ENCODE assay signal across 8 mouse cellular contexts in genomic region chr10:120124801-120125464, GRCm38 (mm10). TPM values are rescaled to one million over a fixed set of nuclear protein-coding genes. Genes with fewer than 3 reads are reported as not detected.
DNase-seq lines count a peak whose midpoint lies in the region; ATAC-seq and TF ChIP-seq lines count a peak whose summit lies in the region.

No protein-coding gene starts in this region.

- H3K4me3 ChIP-seq in midbrain, embryonic 10.5 days, result no peak overlapping the region
- no peak overlapping the region for H3K4me3 ChIP-seq in midbrain, embryonic 16.5 days (ENCODE audit: low read depth, low read length)
- no peak overlapping the region for H3K4me3 ChIP-seq in limb, embryonic 11.5 days (ENCODE audit: low read depth, low read length)
- no peak overlapping the region for H3K4me3 ChIP-seq in testis, adult 2 months (ENCODE audit: control insufficient read depth, low read depth, low read length)

- no peak for TF ChIP-seq POLR2A in testis, adult 2 months (IDR thresholded peaks at IDR 0.05; ENCODE audit: control insufficient read depth, low read depth, low read length)

- no peaks in the 10 kb centered on the region for H3K9me3 ChIP-seq in midbrain, embryonic 10.5 days (replicated peaks)
- no peaks in the 10 kb centered on the region for H3K9me3 ChIP-seq in midbrain, embryonic 16.5 days (replicated peaks; ENCODE audit: control insufficient read depth, low read length, poor library complexity, severe bottlenecking)
- no peaks in the 10 kb centered on the region for H3K9me3 ChIP-seq in limb, embryonic 11.5 days (ENCODE audit: control insufficient read depth, low read length)

- H3K36me3 ChIP-seq in midbrain, embryonic 10.5 days, result no peaks in the 10 kb centered on the region
- H3K36me3 ChIP-seq in midbrain, embryonic 16.5 days (ENCODE audit: control insufficient read depth, insufficient read depth, low read length), result no peaks in the 10 kb centered on the region
- no peaks in the 10 kb centered on the region for H3K36me3 ChIP-seq in limb, embryonic 11.5 days (ENCODE audit: control insufficient read depth, insufficient read depth, low read length)
- H3K36me3 ChIP-seq in testis, adult 2 months (ENCODE audit: control insufficient read depth, insufficient read depth, low read length), result no peaks in the 10 kb centered on the region

- no peak overlapping the region for H3K4me2 ChIP-seq in midbrain, embryonic 16.5 days (ENCODE audit: low read length)
- H3K4me2 ChIP-seq in limb, embryonic 11.5 days (ENCODE audit: low read depth, severe bottlenecking), result no peak overlapping the region

- H3K4me1 ChIP-seq in midbrain, embryonic 10.5 days, result 0 out of 2 replicates have a peak, but pooled peaks cover 5% of the 10 kb centered on the region
- H3K4me1 ChIP-seq in midbrain, embryonic 16.5 days (ENCODE audit: control insufficient read depth, insufficient read depth, low read length), result no peaks in the 10 kb centered on the region; the same call in 1 of the 2 replicates
- no peaks in the 10 kb centered on the region for H3K4me1 ChIP-seq in limb, embryonic 11.5 days (ENCODE audit: control insufficient read depth, insufficient read depth, low read length)
- H3K4me1 ChIP-seq in testis, adult 2 months (ENCODE audit: control insufficient read depth, insufficient read depth, low read length), result no peaks in the 10 kb centered on the region; the same call in 1 of the 2 replicates

- WGBS in midbrain, embryonic 10.5 days, result 54% methylated on average over 7 of the region's 7 CpGs
- 52% methylated on average over 7 of the region's 7 CpGs for WGBS in midbrain, embryonic 16.5 days
- WGBS in limb, embryonic 11.5 days, result 52% methylated on average over 7 of the region's 7 CpGs

- no peak overlapping the region for H3K9ac ChIP-seq in midbrain, embryonic 16.5 days (ENCODE audit: low read depth, low read length)
- no peak overlapping the region for H3K9ac ChIP-seq in limb, embryonic 11.5 days (ENCODE audit: low read length)

- no peaks in the 10 kb centered on the region for H3K27me3 ChIP-seq in midbrain, embryonic 10.5 days (ENCODE audit: low read depth, poor library complexity, severe bottlenecking)
- no peaks in the 10 kb centered on the region for H3K27me3 ChIP-seq in midbrain, embryonic 16.5 days (ENCODE audit: control insufficient read depth, insufficient read depth, low read depth, low read length)
- no peaks in the 10 kb centered on the region for H3K27me3 ChIP-seq in limb, embryonic 11.5 days (ENCODE audit: control insufficient read depth, insufficient read depth, low read length)
- no peaks in the 10 kb centered on the region for H3K27me3 ChIP-seq in testis, adult 2 months (ENCODE audit: control insufficient read depth, insufficient read depth, low read length)

- ATAC-seq in midbrain, embryonic 16.5 days, result no peak
- no peak for ATAC-seq in limb, embryonic 11.5 days (ENCODE audit: insufficient number of reproducible peaks, low FRiP score, low TSS enrichment, low read depth)

- peak; percentile 76; the same call in 1 of the 2 replicates for TF ChIP-seq CTCF in testis, adult 2 months (IDR thresholded peaks at IDR 0.05; ENCODE audit: control insufficient read depth, insufficient read depth, insufficient replicate concordance, low read depth, low read length)

- DNase-seq in midbrain, embryonic 10.5 days (ENCODE audit: low spot score), result peak; percentile 75
- DNase-seq in cerebellum, adult 9-11 months, result peak; percentile 60
- peak; percentile 85 to 88 for DNase-seq in frontal cortex, postnatal 36 days (ENCODE audit: low spot score in 2 of 2)
- peak; percentile 75 to 90 for DNase-seq in kidney, adult 8-10 months
- DNase-seq in limb, embryonic 11.5 days (ENCODE audit: low spot score), result peak; percentile 89
- peak; percentile 86 for DNase-seq in naive thymus-derived CD4-positive, alpha-beta T cell, adult 2 months (ENCODE audit: low read depth)

- no peak overlapping the region for H3K27ac ChIP-seq in midbrain, embryonic 10.5 days (replicated peaks)
- no peak overlapping the region for H3K27ac ChIP-seq in midbrain, embryonic 16.5 days (ENCODE audit: low read length)
- H3K27ac ChIP-seq in limb, embryonic 11.5 days (replicated peaks; ENCODE audit: low read depth, low read length), result no peak overlapping the region
- no peak overlapping the region for H3K27ac ChIP-seq in testis, adult 2 months (ENCODE audit: control insufficient read depth, insufficient read depth, low read depth, low read length)

RNA-seq across cellular contexts. Expression of gene Helb, which starts 12.1 kb away (rescaled TPM):
- 5.2 and 6.1 TPM in 2 replicates for polyA plus RNA-seq in midbrain, embryonic 10.5 days (2016; fragmentation: Nextera tagmentation; extraction: Ambion mirVana)
- polyA plus RNA-seq in midbrain, embryonic 16.5 days (2015; fragmentation: Nextera tagmentation; extraction: Ambion mirVana), result 1.5 and 1.9 TPM in 2 replicates
- 5.5 and 6.2 TPM in 2 replicates for polyA plus RNA-seq in limb, embryonic 11.5 days (2014; fragmentation: Nextera tagmentation; extraction: Ambion mirVana)
- 0.62 and 0.96 TPM in 2 replicates for polyA plus RNA-seq in testis, adult 2 months (2012; rRNA removed)
